Mouse (Mus musculus) midbrain, postnatal 0 days (tissue): ENCODE measurements around the gene 4930415O20Rik. TPM values are rescaled to one million over a fixed set of nuclear protein-coding genes. Genes with fewer than 3 reads are reported as not detected.

Experiments used
- ATAC-seq: fragments of 200-750 bp; cut with Nextera tagmentation; 2 replicates; pipeline ENCODE4 v1.8.0; 2017; ENCODE audit warnings: moderate number of reproducible peaks, mild to moderate bottlenecking, moderate TSS enrichment, moderate library complexity; ENCODE audit not compliant: low FRiP score
- DNase-seq: peaks from one replicate; pipeline ENCODE4 v3.0.0-alpha.2; 2015; ENCODE audit warnings: low spot score
- H3K27ac ChIP-seq: fragments of 300-500 bp; sonication (generic); 2 replicates; pipeline ENCODE4 v1.5.1; 2014; ENCODE audit warnings: low read depth, mild to moderate bottlenecking, low read length, mixed read lengths
- H3K27me3 ChIP-seq: fragments of 300-500 bp; sonication (generic); 2 replicates; pipeline ENCODE4 v1.6.1; 2014; ENCODE audit warnings: low read length, control low read depth, mixed read lengths; ENCODE audit not compliant: insufficient read depth
- H3K36me3 ChIP-seq: fragments of 300-500 bp; sonication (generic); 2 replicates; pipeline ENCODE4 v1.6.1; 2014; ENCODE audit warnings: low read length, control low read depth, mixed read lengths; ENCODE audit not compliant: insufficient read depth
- H3K4me1 ChIP-seq: fragments of 300-500 bp; sonication (generic); 2 replicates; pipeline ENCODE4 v1.6.1; 2014; ENCODE audit warnings: mild to moderate bottlenecking, control low read depth, antibody characterized with exemption, low read length, mixed read lengths; ENCODE audit not compliant: insufficient read depth
- H3K4me2 ChIP-seq: fragments of 300-500 bp; sonication (generic); 2 replicates; pipeline ENCODE4 v1.6.1; 2014; ENCODE audit warnings: low read depth, mild to moderate bottlenecking, low read length, mixed read lengths; ENCODE audit not compliant: poor library complexity, severe bottlenecking
- H3K4me3 ChIP-seq: fragments of 300-500 bp; sonication (generic); 2 replicates; pipeline ENCODE4 v1.5.1; 2014; ENCODE audit warnings: low read depth, mild to moderate bottlenecking, low read length, moderate library complexity
- H3K9ac ChIP-seq: fragments of 300-500 bp; sonication (generic); replicated peaks from 2 replicates; pipeline ENCODE4 v1.6.1; 2014; ENCODE audit warnings: mild to moderate bottlenecking, low read length, moderate library complexity, mixed read lengths; ENCODE audit not compliant: poor library complexity, severe bottlenecking
- H3K9me3 ChIP-seq: fragments of 300-500 bp; sonication (generic); 2 replicates; pipeline ENCODE4 v1.6.1; 2016; ENCODE audit warnings: low read length, control low read depth
- CTCF ChIP-seq: IDR thresholded peaks from 2 replicates; pipeline ENCODE4 v1.5.1; 2016; ENCODE audit warnings: antibody characterized with exemption, mild to moderate bottlenecking
- WGBS: fragments of 180-500 bp; shearing (Covaris S2); extraction: QIAGEN DNeasy Blood & Tissue Kit; methylation state at CpG from one replicate; pipeline ENCODE4 v1.1.7; 2014; 5-methylcytosine and 5-hydroxymethylcytosine counted together
- polyA plus RNA-seq: library from polyadenylated mRNA; unstranded; fragments of >200 nt; fragmentation: Nextera tagmentation; extraction: Ambion mirVana; gene quantifications from 2 replicates; pipeline ENCODE4 v1.2.1, GENCODE M21; 2015
- total RNA-seq: library from RNA; depleted of rRNA; stranded (reverse); fragments of >200 nt; gene quantifications from 2 replicates; pipeline ENCODE4 v1.2.3, GENCODE M21; 2014

4930415O20Rik gene
- total and polyA plus RNA-seq, 2 experiments from 2014 or later = 0.31 to 0.82 TPM

- Histone ChIP-seq H3K4me3 (no peak overlapping the region), H3K9me3 (no peaks in the 10 kb centered on the region), H3K36me3 (peaks cover 79% of the 10 kb centered on the region), H3K4me1 (no peaks in the 10 kb centered on the region), H3K27ac (no peak overlapping the region), H3K27me3 (no peaks in the 10 kb centered on the region), H3K4me2 (no peak overlapping the region), H3K9ac (no peak overlapping the region)
- 88% methylated on average over 19 of the region's 19 CpGs for WGBS
- ATAC-seq (no peak), DNase-seq (no peak)
- TF ChIP-seq CTCF = no peak
Measured at GRCm38 (mm10) chr15:98594193-98594592, 23.4 kb downstream of the 4930415O20Rik start.

GRCm38 (mm10) chr15:98595049-98595448, 24.2 kb downstream of the 4930415O20Rik start:
- TF ChIP-seq CTCF = no peak
- no peak overlapping the region for H3K9ac ChIP-seq
- 93% methylated on average over 5 of the region's 5 CpGs for WGBS
- DNase-seq (no peak), ATAC-seq (no peak)
- no peak overlapping the region for H3K27ac ChIP-seq
- H3K4me3 ChIP-seq = no peak overlapping the region
- no peaks in the 10 kb centered on the region for H3K4me1 ChIP-seq
- H3K9me3 ChIP-seq = no peaks in the 10 kb centered on the region
- H3K36me3 ChIP-seq = peaks cover 81% of the 10 kb centered on the region
- no peaks in the 10 kb centered on the region for H3K27me3 ChIP-seq
- no peak overlapping the region for H3K4me2 ChIP-seq

- no peak overlapping the region for H3K4me2 ChIP-seq
- DNase-seq = no peak
- no peak for ATAC-seq
- H3K4me1 ChIP-seq = no peaks in the 10 kb centered on the region
- no peak overlapping the region for H3K27ac ChIP-seq
- no peak overlapping the region for H3K4me3 ChIP-seq
- H3K9me3 ChIP-seq = no peaks in the 10 kb centered on the region
- 93% methylated on average over 14 of the region's 14 CpGs for WGBS
- H3K27me3 ChIP-seq = no peaks in the 10 kb centered on the region
- H3K36me3 ChIP-seq = peaks cover 76% of the 10 kb centered on the region
- TF ChIP-seq CTCF = no peak
- H3K9ac ChIP-seq = no peak overlapping the region
Measured at GRCm38 (mm10) chr15:98596609-98597008, 25.8 kb downstream of the 4930415O20Rik start.

GRCm38 (mm10) chr15:98600036-98600709, 29.4 kb downstream of the 4930415O20Rik start:
- ATAC-seq = no peak
- no peak for DNase-seq
- H3K9ac ChIP-seq = no peak overlapping the region
- no peak overlapping the region for H3K4me2 ChIP-seq
- TF ChIP-seq CTCF = no peak
- no peaks in the 10 kb centered on the region for H3K4me1 ChIP-seq
- no peak overlapping the region for H3K27ac ChIP-seq
- H3K36me3 ChIP-seq = peaks cover 55% of the 10 kb centered on the region
- no peaks in the 10 kb centered on the region for H3K9me3 ChIP-seq
- H3K4me3 ChIP-seq = no peak overlapping the region
- H3K27me3 ChIP-seq = no peaks in the 10 kb centered on the region
- WGBS = 82% methylated on average over 12 of the region's 12 CpGs

GRCm38 (mm10) chr15:98601832-98602190, 31.0 kb downstream of the 4930415O20Rik start:
- Histone ChIP-seq H3K4me1 (no peaks in the 10 kb centered on the region), H3K4me2 (no peak overlapping the region; the same call in 1 of the 2 replicates), H3K27me3 (no peaks in the 10 kb centered on the region), H3K27ac (no peak overlapping the region), H3K4me3 (no peak overlapping the region), H3K36me3 (peaks cover 44% of the 10 kb centered on the region), H3K9ac (no peak overlapping the region), H3K9me3 (no peaks in the 10 kb centered on the region)
- TF ChIP-seq CTCF = no peak
- no peak for DNase-seq
- ATAC-seq = no peak
- 74% methylated on average over 7 of the region's 7 CpGs for WGBS

GRCm38 (mm10) chr15:98602191-98602881, 31.5 kb downstream of the 4930415O20Rik start:
- no peak for DNase-seq
- Histone ChIP-seq H3K4me3 (no peak overlapping the region), H3K9ac (0 out of 2 replicates have a peak overlapping the region, but pooled peaks have one; percentile 20), H3K4me2 (peak overlapping the region; percentile 1; the same call in 1 of the 2 replicates), H3K9me3 (no peaks in the 10 kb centered on the region), H3K4me1 (no peaks in the 10 kb centered on the region), H3K27me3 (no peaks in the 10 kb centered on the region), H3K27ac (no peak overlapping the region), H3K36me3 (peaks cover 39% of the 10 kb centered on the region)
- 68% methylated on average over 13 of the region's 13 CpGs for WGBS
- ATAC-seq = no peak
- TF ChIP-seq CTCF = no peak
